Mouse (Mus musculus): ENCODE measurements around the gene Smg8. TPM values are rescaled to one million over a fixed set of nuclear protein-coding genes. Genes with fewer than 3 reads are reported as not detected.

Gene Smg8
- polyA plus RNA-seq, 1 experiment: 12.9 TPM

DNA sequence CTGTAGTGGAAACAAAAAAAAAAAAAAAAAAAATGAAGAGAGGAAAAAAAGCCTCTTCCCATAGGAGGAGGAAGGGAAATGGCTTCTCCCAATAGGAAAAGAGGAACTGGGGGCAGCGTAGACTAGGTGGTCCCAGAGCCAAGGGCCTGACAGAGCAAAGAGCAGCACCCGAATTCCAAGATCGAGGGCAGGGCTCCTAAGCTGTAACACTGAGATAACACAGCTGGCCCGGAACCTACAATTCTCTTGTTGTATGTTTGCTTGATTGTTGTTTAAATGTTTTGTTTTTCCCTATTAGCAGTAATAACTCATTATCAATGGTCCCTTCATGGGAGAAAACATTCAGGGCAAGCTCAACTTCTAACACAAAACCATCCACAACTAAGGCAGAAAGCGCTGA, 39.6 kb downstream of the Smg8 start:
- no peak for TF ChIP-seq POLR2A (IDR thresholded peaks at IDR 0.05; ENCODE audit: borderline replicate concordance, low read depth, low read length)
- TF ChIP-seq CTCF (IDR thresholded peaks at IDR 0.05; ENCODE audit: low read depth, low read length): no peak
- Histone ChIP-seq H3K27ac (ENCODE audit: insufficient read depth, low read depth, low read length) (no peak overlapping the region), H3K4me1 (ENCODE audit: control insufficient read depth, insufficient read depth, low read length) (0 out of 2 replicates have a peak, but pooled peaks cover 3% of the 10 kb centered on the region), H3K4me3 (ENCODE audit: insufficient read depth, low read length) (no peak overlapping the region)

- peaks cover 19% of the 10 kb centered on the region for H3K4me1 ChIP-seq (ENCODE audit: control insufficient read depth, insufficient read depth, low read length)
- TF ChIP-seq CTCF (IDR thresholded peaks at IDR 0.05; ENCODE audit: low read depth, low read length) (no peak), POLR2A (IDR thresholded peaks at IDR 0.05; ENCODE audit: borderline replicate concordance, low read depth, low read length) (no peak)
- H3K4me3 ChIP-seq (ENCODE audit: insufficient read depth, low read length): no peak overlapping the region
- no peak overlapping the region for H3K27ac ChIP-seq (ENCODE audit: insufficient read depth, low read depth, low read length)
Measured at GRCm38 (mm10) chr11:87043052-87043451, 43.5 kb downstream of the Smg8 start.

DNA sequence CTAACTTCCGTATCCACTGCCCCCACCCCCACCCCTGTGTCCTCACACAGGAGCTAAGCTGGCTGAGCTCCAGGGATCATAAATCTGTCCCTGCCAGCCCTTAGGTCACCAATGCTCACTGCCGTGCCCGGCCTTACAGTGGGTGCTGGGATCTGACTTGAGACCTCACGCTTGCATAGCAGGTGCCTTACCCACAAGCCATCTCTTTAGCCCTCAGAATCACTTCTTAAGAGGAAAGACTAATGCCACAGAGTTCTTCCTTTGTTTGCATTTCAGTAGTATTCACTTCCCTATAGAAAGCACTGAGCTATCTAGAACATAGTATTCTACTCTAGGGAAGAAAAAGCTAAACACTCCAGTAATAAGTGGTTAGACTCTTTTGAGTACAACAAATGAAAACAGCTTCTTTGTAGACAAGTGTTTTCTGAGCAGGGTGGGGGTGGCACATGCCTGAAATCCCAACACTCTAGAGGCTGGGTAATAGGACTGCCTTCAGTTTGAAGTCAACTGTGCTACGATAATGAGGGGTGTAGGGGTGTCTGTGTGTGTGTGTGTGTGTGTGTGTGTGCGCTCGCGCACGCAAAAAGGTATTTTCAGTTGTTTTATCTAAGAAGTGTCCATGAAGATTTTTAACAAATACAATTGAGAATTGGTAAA, 47.1 kb downstream of the Smg8 start:
- no peak for TF ChIP-seq POLR2A (IDR thresholded peaks at IDR 0.05; ENCODE audit: borderline replicate concordance, low read depth, low read length)
- TF ChIP-seq CTCF (IDR thresholded peaks at IDR 0.05; ENCODE audit: low read depth, low read length): no peak
- H3K4me1 ChIP-seq (ENCODE audit: control insufficient read depth, insufficient read depth, low read length): peaks cover 19% of the 10 kb centered on the region
- peak overlapping the region; percentile 93 for H3K27ac ChIP-seq (ENCODE audit: insufficient read depth, low read depth, low read length)
- no peak overlapping the region for H3K4me3 ChIP-seq (ENCODE audit: insufficient read depth, low read length)

- H3K4me1 ChIP-seq (ENCODE audit: control insufficient read depth, insufficient read depth, low read length): peaks cover 47% of the 10 kb centered on the region
- H3K27ac ChIP-seq (ENCODE audit: insufficient read depth, low read depth, low read length): no peak overlapping the region
- TF ChIP-seq POLR2A (IDR thresholded peaks at IDR 0.05; ENCODE audit: borderline replicate concordance, low read depth, low read length): no peak
- no peak; the same call in 1 of the 2 replicates for TF ChIP-seq CTCF (IDR thresholded peaks at IDR 0.05; ENCODE audit: low read depth, low read length)
- no peak overlapping the region for H3K4me3 ChIP-seq (ENCODE audit: insufficient read depth, low read length)
Measured at GRCm38 (mm10) chr11:87036180-87036579, 50.4 kb downstream of the Smg8 start.

GRCm38 (mm10) chr11:87028212-87028611, 58.4 kb downstream of the Smg8 start:
- Histone ChIP-seq H3K4me1 (ENCODE audit: control insufficient read depth, insufficient read depth, low read length) (peaks cover 77% of the 10 kb centered on the region), H3K4me3 (ENCODE audit: insufficient read depth, low read length) (no peak overlapping the region), H3K27ac (ENCODE audit: insufficient read depth, low read depth, low read length) (no peak overlapping the region)
- no peak for TF ChIP-seq CTCF (IDR thresholded peaks at IDR 0.05; ENCODE audit: low read depth, low read length)
- no peak for TF ChIP-seq POLR2A (IDR thresholded peaks at IDR 0.05; ENCODE audit: borderline replicate concordance, low read depth, low read length)

Other genes starting within 250 kb of the Smg8 start
- 19.5 and 19.8 TPM in 2 replicates for gene Ypel2, start 93.1 kb downstream of the Smg8 start, polyA plus RNA-seq (2012; ENCODE audit: insufficient read depth, insufficient read length, missing spikeins)
- gene Gdpd1, start 12.7 kb downstream of the Smg8 start, polyA plus RNA-seq (2012; ENCODE audit: insufficient read depth, insufficient read length, missing spikeins): 41.1 and 43.1 TPM in 2 replicates
- 16.4 and 20.0 TPM in 2 replicates for gene Prr11, start 21.9 kb upstream of the Smg8 start, polyA plus RNA-seq (2012; ENCODE audit: insufficient read depth, insufficient read length, missing spikeins)
- gene Ska2, start 22.5 kb upstream of the Smg8 start, polyA plus RNA-seq (2012; ENCODE audit: insufficient read depth, insufficient read length, missing spikeins): 26.7 and 30.5 TPM in 2 replicates
- 10.5 TPM in 2 replicates for gene Trim37, start 40.3 kb upstream of the Smg8 start, polyA plus RNA-seq (2012; ENCODE audit: insufficient read depth, insufficient read length, missing spikeins)